Mouse (Mus musculus) heart, embryonic 11.5 days (tissue): ENCODE measurements around the gene Mrpl45. TPM values are rescaled to one million over a fixed set of nuclear protein-coding genes. Genes with fewer than 3 reads are reported as not detected.
"Not testable (repeated sequence)": the region's sequence is repeated elsewhere in the genome, so short reads cannot be mapped to it uniquely, and the experiment has no call there.

Experiments used
- ATAC-seq: fragments of 200-750 bp; cut with Nextera tagmentation; replicated peaks from 2 replicates; pipeline ENCODE4 v1.8.0; 2017; ENCODE audit warnings: moderate library complexity; ENCODE audit not compliant: insufficient number of reproducible peaks, low FRiP score, low TSS enrichment
- H3K27ac ChIP-seq: fragments of 300-500 bp; sonication (generic); 2 replicates; pipeline ENCODE4 v1.5.1; 2014; ENCODE audit warnings: mild to moderate bottlenecking, low read depth, low read length
- H3K27me3 ChIP-seq: fragments of 300-500 bp; sonication (generic); 2 replicates; pipeline ENCODE4 v1.6.1; 2014; ENCODE audit warnings: mild to moderate bottlenecking, low read length, mixed read lengths; ENCODE audit not compliant: control insufficient read depth, insufficient read depth
- H3K36me3 ChIP-seq: fragments of 300-500 bp; sonication (generic); 2 replicates; pipeline ENCODE4 v1.6.1; 2014; ENCODE audit warnings: mild to moderate bottlenecking, low read length, moderate library complexity, mixed read lengths; ENCODE audit not compliant: control insufficient read depth, insufficient read depth
- H3K4me1 ChIP-seq: fragments of 300-500 bp; sonication (generic); 2 replicates; pipeline ENCODE4 v1.6.1; 2014; ENCODE audit warnings: low read length; ENCODE audit not compliant: control insufficient read depth, insufficient read depth
- H3K4me2 ChIP-seq: fragments of 300-500 bp; sonication (generic); 2 replicates; pipeline ENCODE4 v1.6.1; 2014; ENCODE audit warnings: mild to moderate bottlenecking, moderate library complexity
- H3K4me3 ChIP-seq: fragments of 300-500 bp; sonication (generic); 2 replicates; pipeline ENCODE4 v1.5.1; 2014; ENCODE audit warnings: low read depth, low read length
- H3K9ac ChIP-seq: fragments of 300-500 bp; sonication (generic); 2 replicates; pipeline ENCODE4 v1.6.1; 2014; ENCODE audit warnings: mild to moderate bottlenecking, low read depth, low read length, moderate library complexity
- H3K9me3 ChIP-seq: fragments of 300-500 bp; sonication (generic); replicated peaks from 2 replicates; pipeline ENCODE4 v1.6.1; 2016; ENCODE audit warnings: low read length; ENCODE audit not compliant: control insufficient read depth
- WGBS: fragments of 180-500 bp; shearing (Covaris S2); extraction: QIAGEN DNeasy Blood & Tissue Kit; methylation state at CpG from one replicate; pipeline ENCODE4 v1.1.7; 2014; ENCODE audit not compliant: insufficient replicate concordance; 5-methylcytosine and 5-hydroxymethylcytosine counted together
- polyA plus RNA-seq: library from polyadenylated mRNA; unstranded; fragments of >200 nt; fragmentation: Nextera tagmentation; extraction: Ambion mirVana; gene quantifications from 2 replicates; pipeline ENCODE4 v1.2.1, GENCODE M21; 2014

Gene Mrpl45
- polyA plus RNA-seq, 1 experiment from 2014 or later, result 64.2 TPM

DNA sequence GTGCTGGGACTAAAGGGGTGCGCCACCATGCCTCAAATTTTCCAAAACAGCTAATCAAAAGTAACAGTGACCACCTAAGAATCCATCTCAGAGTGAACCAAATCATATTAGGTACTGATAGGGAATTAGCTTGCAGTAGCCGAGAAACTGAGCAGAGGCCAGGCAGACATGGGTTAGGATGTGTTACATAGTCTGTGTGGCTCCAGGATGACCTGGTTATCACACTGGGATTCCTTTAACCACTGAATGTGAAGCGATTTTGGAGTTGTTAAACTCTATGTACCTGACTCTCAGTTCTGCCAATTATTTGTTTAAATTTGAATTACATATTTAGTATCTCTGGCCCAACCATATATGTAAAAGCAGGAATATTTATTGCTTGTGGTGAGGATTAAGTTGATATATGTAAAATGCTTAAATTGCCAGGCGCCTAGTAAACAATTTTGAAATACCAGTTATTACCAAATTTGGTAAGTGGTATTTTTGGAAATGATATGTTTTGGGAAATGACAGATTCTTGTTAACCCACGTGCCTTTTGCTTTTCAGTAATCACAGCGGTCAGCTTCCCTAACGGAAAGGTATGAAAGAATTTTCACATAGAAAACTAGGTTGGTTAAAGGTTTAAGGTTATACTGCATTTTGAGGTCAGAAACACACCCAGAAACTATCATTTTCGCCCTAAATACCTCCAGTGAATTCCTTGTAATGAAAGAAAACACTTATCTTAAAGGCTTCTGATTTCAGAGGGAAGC, 589 bp upstream of the Mrpl45 start:
- H3K9ac ChIP-seq, result peak overlapping the region; percentile 74; the same call in 1 of the 2 replicates
- H3K4me3 ChIP-seq, result peak overlapping the region; percentile 62
- H3K4me2 ChIP-seq, result peak overlapping the region; percentile 55
- WGBS, result 46% methylated on average over 8 of the region's 8 CpGs
- no peaks in the 10 kb centered on the region; the same call in 1 of the 2 replicates for H3K36me3 ChIP-seq
- H3K27ac ChIP-seq, result peak overlapping the region; percentile 74
- no peaks in the 10 kb centered on the region for H3K9me3 ChIP-seq
- H3K4me1 ChIP-seq, result peaks cover 14% of the 10 kb centered on the region
- no peaks in the 10 kb centered on the region for H3K27me3 ChIP-seq
- no peak for ATAC-seq

- H3K4me2 ChIP-seq, result no peak overlapping the region
- peaks cover 2% of the 10 kb centered on the region; the same call in 1 of the 2 replicates for H3K4me1 ChIP-seq
- no peak overlapping the region for H3K9ac ChIP-seq
- no peak overlapping the region for H3K4me3 ChIP-seq
- 92% methylated on average over 8 of the region's 8 CpGs for WGBS
- H3K36me3 ChIP-seq, result peaks cover 11% of the 10 kb centered on the region
- H3K9me3 ChIP-seq, result no peaks in the 10 kb centered on the region
- H3K27me3 ChIP-seq, result no peaks in the 10 kb centered on the region
- no peak overlapping the region for H3K27ac ChIP-seq
- ATAC-seq, result no peak
Measured at GRCm38 (mm10) chr11:97321197-97321596, 5.7 kb downstream of the Mrpl45 start.

GRCm38 (mm10) chr11:97321894-97322600, 6.5 kb downstream of the Mrpl45 start:
- H3K27ac ChIP-seq, H3K9ac ChIP-seq, H3K4me2 ChIP-seq, H3K27me3 ChIP-seq, H3K4me1 ChIP-seq, ATAC-seq, H3K4me3 ChIP-seq, H3K9me3 ChIP-seq: not testable (repeated sequence)
- WGBS, result 87% methylated on average over 8 of the region's 8 CpGs
- H3K36me3 ChIP-seq, result peaks cover 18% of the 10 kb centered on the region

DNA sequence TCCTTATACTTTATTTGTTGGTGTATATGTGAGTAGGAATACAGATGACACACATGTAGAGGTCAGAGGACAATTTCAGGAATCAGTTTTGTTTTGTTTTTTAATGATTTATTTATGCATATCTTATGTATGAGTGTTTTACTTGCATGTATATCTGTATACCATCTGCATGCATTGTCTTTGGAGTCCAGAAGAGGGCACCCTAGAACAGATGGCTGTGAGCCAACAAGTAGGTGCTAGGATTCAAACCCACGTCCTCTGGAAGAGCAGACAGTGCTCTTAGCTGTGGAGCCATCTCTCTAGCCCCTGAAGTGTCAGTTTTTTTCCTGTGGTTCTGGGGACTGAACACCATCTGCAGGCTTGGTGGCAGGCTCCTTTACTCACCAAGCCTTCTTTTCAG, 9.7 kb downstream of the Mrpl45 start:
- WGBS, result 64% methylated on average over 1 of the region's 1 CpGs
- no peak for ATAC-seq
- no peak overlapping the region for H3K27ac ChIP-seq
- H3K36me3 ChIP-seq, result peaks cover 30% of the 10 kb centered on the region
- no peaks in the 10 kb centered on the region for H3K4me1 ChIP-seq
- no peak overlapping the region for H3K4me3 ChIP-seq
- no peak overlapping the region for H3K9ac ChIP-seq
- H3K9me3 ChIP-seq, result no peaks in the 10 kb centered on the region
- no peaks in the 10 kb centered on the region for H3K27me3 ChIP-seq
- no peak overlapping the region for H3K4me2 ChIP-seq

DNA sequence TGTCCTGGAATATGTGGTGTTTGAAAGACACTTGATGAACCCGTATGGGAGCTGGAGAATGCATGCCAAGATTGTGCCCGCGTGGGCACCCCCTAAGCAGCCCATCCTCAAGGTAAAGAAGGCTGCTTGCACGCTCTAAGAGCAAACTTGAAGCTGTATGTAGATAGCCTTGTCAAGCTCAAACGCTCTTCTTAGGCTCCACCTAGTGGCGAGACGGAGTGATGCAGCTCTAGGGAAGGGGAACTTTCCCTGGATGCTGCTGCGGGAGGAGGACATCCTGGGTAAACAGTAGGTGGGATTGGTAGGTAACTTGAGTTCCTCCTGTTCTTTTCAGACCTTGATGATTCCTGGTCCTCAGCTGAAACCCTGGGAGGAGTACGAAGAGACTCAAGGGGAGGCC, 12.6 kb downstream of the Mrpl45 start:
- no peak for ATAC-seq
- WGBS, result 27% methylated on average over 9 of the region's 9 CpGs
- H3K4me3 ChIP-seq, result no peak overlapping the region
- no peaks in the 10 kb centered on the region for H3K27me3 ChIP-seq
- H3K36me3 ChIP-seq, result peaks cover 30% of the 10 kb centered on the region
- H3K4me1 ChIP-seq, result no peaks in the 10 kb centered on the region
- no peaks in the 10 kb centered on the region for H3K9me3 ChIP-seq
- no peak overlapping the region for H3K4me2 ChIP-seq
- H3K9ac ChIP-seq, result no peak overlapping the region
- no peak overlapping the region for H3K27ac ChIP-seq

GRCm38 (mm10) chr11:97330315-97330714, 14.8 kb downstream of the Mrpl45 start:
- no peak for ATAC-seq
- Histone ChIP-seq H3K4me2 (no peak overlapping the region), H3K36me3 (peaks cover 22% of the 10 kb centered on the region), H3K9ac (no peak overlapping the region), H3K4me3 (no peak overlapping the region), H3K27me3 (peaks cover 4% of the 10 kb centered on the region), H3K9me3 (no peaks in the 10 kb centered on the region), H3K4me1 (no peaks in the 10 kb centered on the region), H3K27ac (no peak overlapping the region)
- 97% methylated on average over 1 of the region's 1 CpGs for WGBS

DNA sequence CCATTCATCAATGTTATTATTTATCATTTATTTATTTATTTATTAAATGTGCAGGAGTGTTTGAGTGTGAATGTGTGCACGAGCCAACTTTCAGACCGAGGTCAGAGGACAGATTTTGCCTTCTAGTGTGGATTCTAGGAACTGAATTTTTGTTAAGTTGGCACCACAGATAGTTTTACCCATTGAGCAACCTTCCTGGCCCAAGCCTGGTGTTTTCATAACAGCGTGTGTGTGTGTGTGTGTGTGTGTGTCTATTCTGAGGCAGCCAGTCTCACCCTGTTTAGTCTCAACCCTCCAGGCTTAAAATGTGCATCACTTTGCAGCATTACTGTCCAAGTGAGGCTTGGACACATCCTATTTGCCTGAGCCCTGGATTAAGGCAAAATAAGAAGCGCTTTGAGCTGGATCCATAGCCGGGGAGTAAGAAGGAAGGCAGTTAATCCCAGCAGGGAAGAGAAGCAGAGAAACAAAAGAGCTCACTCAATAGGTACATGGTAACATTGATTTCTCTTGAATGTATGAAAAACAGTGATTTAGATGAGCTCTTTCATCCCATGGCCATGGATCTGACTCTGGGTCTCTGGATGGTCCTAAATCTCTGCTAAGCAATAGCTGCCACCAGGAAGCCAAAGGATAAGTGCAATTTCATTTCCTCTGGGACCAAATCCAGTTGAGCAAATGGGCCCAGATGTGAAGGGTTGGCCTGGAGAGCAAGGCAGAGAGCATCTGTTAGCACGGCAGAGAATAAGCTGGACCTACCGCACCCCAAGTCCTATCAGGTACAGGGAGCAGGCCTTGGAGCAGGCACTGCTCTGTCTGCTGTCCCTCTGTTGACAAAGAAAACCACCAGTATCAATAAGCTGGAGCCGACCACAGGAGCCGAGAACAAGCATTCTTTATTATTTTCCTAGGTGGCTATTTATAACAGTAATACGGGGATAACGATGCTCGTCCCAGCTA, 16.0 kb downstream of the Mrpl45 start:
- H3K27me3 ChIP-seq, result peaks cover 11% of the 10 kb centered on the region
- no peak overlapping the region for H3K27ac ChIP-seq
- ATAC-seq, result no peak
- H3K9ac ChIP-seq, result 0 out of 2 replicates have a peak overlapping the region, but pooled peaks have one; percentile 16
- no peak overlapping the region for H3K4me3 ChIP-seq
- H3K36me3 ChIP-seq, result peaks cover 17% of the 10 kb centered on the region
- no peaks in the 10 kb centered on the region for H3K9me3 ChIP-seq
- H3K4me1 ChIP-seq, result no peaks in the 10 kb centered on the region
- 85% methylated on average over 12 of the region's 12 CpGs for WGBS
- no peak overlapping the region for H3K4me2 ChIP-seq

DNA sequence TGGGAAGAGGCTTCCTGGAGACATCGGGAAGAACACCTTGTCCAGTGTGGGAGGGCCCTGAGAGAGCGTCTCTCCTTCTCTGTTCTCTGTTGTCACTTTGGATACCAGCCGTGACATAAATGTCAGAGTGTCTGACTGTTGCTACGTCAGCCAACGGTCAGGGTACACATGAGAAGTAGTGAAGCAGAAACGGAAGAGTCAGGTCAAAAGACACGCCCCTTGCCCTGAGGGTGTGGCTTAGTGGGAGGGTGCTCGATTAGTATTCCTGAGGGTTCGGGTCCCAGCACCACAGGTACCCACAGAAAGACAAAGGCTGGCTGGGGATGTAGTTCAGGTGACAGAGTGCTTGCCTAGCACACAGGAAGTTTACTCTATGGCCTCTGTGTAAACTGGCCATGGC, 17.5 kb downstream of the Mrpl45 start:
- Histone ChIP-seq H3K27me3 (peaks cover 23% of the 10 kb centered on the region), H3K9ac (no peak overlapping the region), H3K4me3 (no peak overlapping the region), H3K9me3 (no peaks in the 10 kb centered on the region), H3K4me2 (no peak overlapping the region), H3K27ac (no peak overlapping the region), H3K36me3 (peaks cover 12% of the 10 kb centered on the region; the same call in 1 of the 2 replicates), H3K4me1 (no peaks in the 10 kb centered on the region)
- 50% methylated on average over 9 of the region's 9 CpGs for WGBS
- ATAC-seq, result no peak
